Mouse (Mus musculus) ovary, adult 18-20 months (tissue): ENCODE data around the gene Hdhd3.
A peak's percentile ranks its signal among the peaks of the same experiment; 100 is the strongest.

Source experiments
- DNase-seq: peaks from one replicate; pipeline ENCODE4 v3.0.0; 2022; ENCODE audit warnings: low spot score, mixed read lengths

Gene Hdhd3

DNA sequence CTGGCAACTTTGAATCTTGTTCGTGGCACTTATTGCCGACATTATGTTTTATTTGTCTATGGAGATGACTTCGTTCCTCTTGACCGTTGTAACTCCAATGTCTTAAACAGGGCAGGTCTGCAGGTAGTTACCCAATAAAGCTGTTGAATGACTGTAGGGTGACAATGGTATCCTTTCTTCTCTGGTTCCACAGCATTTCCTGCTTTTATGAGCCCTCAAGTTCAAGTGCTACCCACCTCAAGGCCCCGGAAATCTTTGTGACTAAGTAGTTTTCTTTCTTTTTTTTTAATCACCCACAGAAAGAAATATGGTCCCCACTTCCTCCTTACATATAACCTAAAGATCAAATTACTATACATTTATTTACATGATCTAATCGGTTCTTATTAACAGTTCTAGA, 27.5 kb downstream of the Hdhd3 start:
- DNase-seq = no peak

DNA sequence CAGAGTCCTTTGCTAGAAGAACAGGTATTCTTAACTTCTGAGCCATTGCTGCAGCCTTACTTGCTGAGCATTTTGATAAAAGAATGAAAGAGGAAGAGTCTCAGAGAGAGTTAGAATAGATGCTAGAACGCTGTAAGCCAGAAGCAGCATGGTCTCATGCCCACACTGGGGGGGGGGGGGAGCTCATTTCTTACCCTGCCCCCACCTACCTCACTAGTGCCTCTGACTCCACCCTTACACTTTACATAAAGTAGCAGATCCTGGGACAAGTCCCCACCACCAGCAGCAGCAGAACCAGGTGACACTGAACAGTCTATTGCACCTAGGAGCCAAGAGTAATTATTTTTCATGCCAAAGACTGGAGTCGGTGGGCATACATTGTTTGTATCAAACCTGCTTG, 28.1 kb downstream of the Hdhd3 start:
- no peak for DNase-seq

DNA sequence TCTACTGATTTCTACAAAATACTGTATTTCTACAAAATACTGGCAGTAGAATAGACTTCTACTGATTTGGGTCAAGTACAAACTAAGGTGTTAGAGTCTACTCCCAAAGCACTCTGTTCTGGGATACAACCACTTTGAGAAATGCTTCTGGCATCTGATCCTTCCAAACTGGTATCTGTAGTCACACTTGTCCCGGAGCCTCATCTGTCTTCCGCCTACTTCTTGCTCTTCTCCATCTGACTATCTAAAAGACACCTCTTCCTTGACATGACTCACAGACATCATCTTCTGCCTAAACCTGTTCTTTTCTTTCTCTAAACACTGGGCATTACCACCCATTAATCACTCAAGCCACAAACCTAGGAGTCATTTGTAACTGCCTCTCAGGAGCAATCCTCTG, 31.2 kb downstream of the Hdhd3 start:
- DNase-seq = no peak

DNA sequence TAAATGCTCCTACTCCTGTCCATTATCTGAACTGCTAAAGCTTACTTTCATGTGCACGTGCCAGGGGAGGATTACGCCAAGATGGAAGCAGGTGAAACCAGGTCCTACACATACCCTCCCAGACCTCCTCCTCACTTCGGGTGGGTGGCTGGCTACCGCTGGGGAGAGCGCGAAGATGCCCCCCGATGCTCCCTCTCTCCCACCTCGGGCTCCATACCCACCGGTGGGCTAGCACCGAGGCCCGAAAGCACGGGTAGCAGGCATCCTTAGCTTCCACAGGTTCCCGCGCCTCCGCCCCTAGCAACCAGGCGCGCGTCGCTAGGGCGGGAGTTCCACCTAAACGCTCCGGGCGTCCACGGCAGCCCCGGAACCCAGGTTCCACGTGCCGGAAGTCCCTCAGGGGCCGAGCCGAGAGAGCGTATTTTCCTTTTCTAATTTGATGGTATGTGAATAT, 32.6 kb downstream of the Hdhd3 start, which contains the start of gene Wdr31:
Gene Wdr31 (minus strand): TSS at position 299 of the 454 bp plus-strand sequence.
- peak; percentile 57 for DNase-seq

DNA sequence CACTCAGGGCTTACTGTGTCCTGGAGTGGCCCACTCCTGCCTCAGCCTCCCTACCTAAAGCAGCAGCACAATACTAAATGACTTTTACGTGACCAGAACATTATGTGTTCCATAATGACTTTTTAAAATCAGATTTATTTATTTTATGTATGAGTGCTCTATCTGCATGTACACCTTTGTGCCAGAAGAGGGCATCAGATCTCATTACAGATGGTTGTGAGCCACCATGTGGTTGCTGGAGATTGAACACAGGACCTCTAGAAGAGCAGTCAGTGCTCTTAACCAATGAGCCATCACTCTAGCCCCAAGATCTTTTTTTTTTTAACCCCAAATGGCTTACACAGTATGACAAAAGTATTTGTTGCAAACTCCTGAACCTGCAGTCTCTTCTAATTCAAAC, 35.1 kb downstream of the Hdhd3 start:
- no peak for DNase-seq

DNA sequence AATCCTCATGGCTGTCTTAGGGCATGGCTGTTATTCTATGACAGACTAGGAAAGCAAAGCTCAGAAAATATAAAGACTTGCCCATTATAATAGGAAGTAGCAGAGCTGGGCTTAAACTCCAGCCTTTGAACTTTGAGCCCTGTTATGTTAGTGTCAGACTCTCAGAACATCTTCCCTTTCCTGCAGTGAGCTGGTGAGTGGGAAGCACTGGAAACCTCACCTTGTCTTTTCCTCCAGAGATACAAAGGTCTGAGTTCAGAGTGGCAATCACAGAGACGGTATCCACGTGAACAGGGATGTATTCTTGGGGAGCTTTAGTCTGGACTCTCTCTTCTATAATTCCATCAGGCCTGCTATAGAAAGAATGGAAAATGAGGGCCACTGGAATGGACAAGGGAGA, 40.1 kb downstream of the Hdhd3 start:
- no peak for DNase-seq

DNA sequence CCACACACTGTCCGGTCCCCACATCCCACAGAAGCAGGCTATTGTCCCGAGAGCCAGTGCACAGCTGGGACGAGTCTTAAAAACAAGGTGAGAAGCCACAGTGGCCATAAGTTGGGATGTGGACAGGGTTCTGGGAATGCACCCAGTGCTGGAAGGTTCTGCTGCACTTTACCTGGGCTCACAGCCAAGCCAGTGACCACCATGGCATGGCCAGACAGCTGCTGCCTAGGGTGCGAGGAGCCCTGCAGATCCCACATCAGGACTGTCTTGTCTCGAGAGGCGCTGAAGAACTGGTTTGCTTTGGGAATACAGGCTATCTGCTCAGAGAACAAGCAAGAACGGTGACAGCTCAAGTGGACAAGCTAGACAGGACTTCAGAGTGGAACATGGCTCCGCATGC, 42.9 kb downstream of the Hdhd3 start:
- DNase-seq = no peak

DNA sequence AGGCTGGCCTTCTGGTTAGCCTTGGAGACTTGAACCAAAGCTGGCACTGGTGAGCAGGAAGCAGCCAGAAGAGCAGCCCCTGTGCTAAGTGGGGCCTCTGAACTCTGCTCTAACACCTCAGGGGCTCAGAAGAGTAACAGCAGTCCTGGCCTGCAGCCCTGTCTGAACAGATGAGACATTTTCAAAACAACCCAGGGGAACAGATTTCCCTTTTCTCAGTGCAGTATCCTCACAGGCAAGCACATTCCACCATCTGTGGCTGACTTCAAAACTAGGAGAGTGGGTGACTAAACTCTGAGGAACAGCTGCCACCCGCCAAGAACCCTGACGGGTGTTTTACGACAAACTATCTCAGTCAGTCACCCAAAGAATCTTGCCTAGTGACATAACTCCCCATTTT, 44.2 kb downstream of the Hdhd3 start:
- no peak for DNase-seq

DNA sequence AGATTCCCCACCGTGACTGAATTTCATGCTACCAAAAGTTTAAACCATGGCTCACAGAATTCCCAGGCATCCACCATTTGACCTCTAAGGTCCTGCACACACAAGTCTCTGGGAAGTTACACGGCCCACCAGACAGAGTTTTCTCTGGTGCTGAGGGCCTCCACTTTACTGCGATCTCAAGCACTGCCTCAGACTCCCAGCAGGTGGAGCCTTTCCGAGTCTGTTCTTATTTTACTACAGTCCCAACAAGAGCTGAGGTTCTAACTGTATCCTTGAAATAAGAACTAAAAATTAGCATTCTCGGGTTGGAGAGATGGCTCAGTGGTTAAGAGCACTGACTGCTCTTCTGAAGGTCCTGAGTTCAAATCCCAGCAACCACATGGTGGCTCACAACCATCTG, 48.3 kb downstream of the Hdhd3 start:
- DNase-seq = no peak
